Mouse (Mus musculus): ENCODE measurements around the gene Rtp3.

Gene Rtp3

DNA sequence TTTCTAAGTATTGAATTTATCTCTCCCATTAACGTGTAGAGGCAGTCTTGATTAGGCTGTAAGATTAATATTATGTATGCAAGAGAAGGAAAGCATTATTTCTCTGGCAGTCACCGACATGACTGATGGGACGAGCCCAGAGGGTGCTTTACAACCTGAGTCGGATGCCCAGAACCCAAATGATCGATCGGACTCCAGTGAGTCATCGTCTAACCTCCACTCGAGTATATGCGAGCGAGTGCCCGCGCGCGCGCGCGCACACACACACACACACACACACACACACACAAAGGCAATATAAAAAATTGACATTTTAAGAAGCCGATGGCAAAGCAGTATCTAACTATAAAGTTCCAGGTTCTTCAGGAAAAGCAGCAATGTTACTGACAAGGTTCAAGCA is 45.0 kb downstream of the Rtp3 start:
- no peak for DNase-seq (ENCODE audit: low spot score in 2 of 2)

DNA sequence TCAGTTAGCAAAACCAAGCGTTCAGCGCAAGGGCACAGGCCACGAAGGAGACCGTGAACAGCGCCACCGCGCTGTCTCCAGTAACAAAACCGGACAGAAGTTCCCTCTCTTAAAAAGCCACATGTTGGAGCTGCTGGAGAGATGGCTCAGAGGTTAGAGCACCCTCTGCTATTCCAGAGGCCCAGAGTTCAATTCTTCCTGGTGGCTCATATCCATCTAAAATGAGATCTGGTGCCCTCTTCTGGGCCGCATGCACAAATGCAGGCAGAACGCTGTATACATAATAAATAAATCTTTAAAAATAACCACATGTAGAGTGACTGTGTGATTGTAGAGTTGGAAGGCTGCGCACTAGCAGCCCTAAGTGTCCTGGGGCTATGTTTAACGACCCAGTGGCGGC is 46.1 kb downstream of the Rtp3 start:
- DNase-seq (ENCODE audit: low spot score in 2 of 2), result no peak

DNA sequence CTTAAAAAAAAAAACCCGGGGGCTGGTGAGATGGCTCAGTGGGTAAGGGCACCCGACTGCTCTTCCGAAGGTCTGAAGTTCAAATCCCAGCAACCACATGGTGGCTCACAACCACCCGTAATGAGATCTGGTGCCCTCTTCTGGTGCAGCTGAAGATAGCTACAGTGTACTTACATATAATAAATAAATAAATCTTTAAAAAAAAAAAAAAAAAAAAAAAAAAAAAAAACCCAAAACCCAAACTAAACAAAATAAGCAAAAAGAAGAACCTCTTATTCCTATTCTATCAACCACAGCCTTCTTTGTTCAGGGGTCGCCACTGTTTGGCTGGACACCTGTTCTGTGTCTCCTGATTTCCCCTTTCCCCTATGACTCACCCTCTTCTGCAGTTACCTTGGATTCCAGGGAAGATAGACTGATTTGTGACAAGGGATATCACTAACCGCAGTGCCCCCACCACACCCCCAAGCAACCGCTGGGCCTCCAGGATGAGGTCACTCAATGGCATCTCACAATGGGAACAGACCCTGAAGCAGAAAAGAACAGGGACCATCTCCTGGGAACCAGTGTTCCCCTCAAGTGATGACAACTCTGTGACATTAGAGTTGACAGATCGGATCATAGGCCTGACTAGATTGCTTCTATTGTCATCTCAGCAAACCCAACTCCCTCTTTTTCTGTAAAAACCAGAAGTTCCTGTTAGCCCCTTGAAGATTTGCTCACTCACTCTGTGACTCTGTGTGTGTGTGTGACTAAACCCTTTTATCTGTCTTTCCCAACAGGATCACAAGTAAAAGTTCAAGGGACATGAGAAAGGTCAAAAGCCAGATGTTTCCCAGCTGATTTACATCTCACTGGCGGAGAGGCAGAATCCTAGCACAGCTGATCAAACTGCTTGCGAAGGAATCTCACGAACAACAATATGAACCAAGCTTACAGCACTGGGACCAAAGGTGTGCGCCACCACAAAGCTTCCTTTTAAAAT is 52.6 kb downstream of the Rtp3 start:
- no peak for DNase-seq (ENCODE audit: low spot score in 2 of 2)

DNA sequence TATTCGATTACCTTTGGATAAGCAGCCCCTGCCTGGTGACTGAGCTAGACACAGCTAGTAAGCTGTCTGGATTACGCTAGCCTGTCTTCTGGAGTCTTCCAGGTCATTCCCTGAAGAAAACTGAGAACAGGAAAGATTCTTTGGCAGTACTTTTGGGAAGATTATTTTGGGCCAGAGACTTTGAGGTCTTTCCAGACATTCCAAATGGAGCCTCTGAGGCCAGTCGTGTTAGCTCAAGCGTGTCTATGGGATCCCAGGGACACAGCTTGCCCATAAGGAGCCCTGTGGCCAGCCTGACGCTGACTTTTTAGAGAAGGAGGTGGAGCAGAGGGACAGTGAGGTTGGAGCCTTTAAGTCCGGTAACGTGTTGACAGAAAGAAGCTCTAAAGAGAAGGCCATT is 54.4 kb downstream of the Rtp3 start:
- DNase-seq (ENCODE audit: low spot score in 2 of 2), result no peak

Measured in urinary bladder, adult 18-20 months (tissue).